Mouse (Mus musculus) ovary, adult 2 months (tissue): Measurements from ENCODE around the gene Mtnr1a. TPM values are rescaled to one million over a fixed set of nuclear protein-coding genes. Genes with fewer than 3 reads are reported as not detected.

Experiments
- polyA plus RNA-seq: library from polyadenylated mRNA; depleted of rRNA; stranded (reverse); fragments of >200 nt; gene quantifications from 2 replicates; pipeline ENCODE4 v1.2.3, GENCODE M21; 2012; rRNA removed

The Mtnr1a gene
- not detected in 2 replicates for polyA plus RNA-seq

GRCm38 (mm10) chr8:45068759-45069386 is at the start of gene Mtnr1a:
Gene Mtnr1a (plus strand): TSS chr8:45069137.

Other genes with a start within 250 kb of the Mtnr1a start
- 36.0 and 49.8 TPM in 2 replicates for gene Fat1, start 133.7 kb upstream of the Mtnr1a start, polyA plus RNA-seq
- gene F11, start 192.9 kb downstream of the Mtnr1a start, polyA plus RNA-seq: not detected in 2 replicates
- 0.05 and 0.16 TPM in 2 replicates for gene Klkb1, start 225.7 kb downstream of the Mtnr1a start, polyA plus RNA-seq
- gene Gm45753, start 239.3 kb downstream of the Mtnr1a start, polyA plus RNA-seq: not detected in 2 replicates